Mouse (Mus musculus) megakaryocyte-erythroid progenitor cell, adult 5-6 weeks (primary cell): ENCODE measurements at regions not wholly inside any gene's neighbourhood (a gene's known extent, or its start where the extent isn't known, plus 50 kb on each side); places are given as distances from the start of the nearest gene placed in this dataset.

ENCODE experiments used
- ATAC-seq: replicated peaks from 2 replicates; pipeline ENCODE4 v1.8.0; 2016; ENCODE audit warnings: mild to moderate bottlenecking, inconsistent platforms; ENCODE audit not compliant: severe bottlenecking, poor library complexity, low FRiP score, low TSS enrichment

- ATAC-seq: no peak
Observed at GRCm38 (mm10) chr3:41375230-41375930, 180.2 kb upstream of the Jade1 start.

- no peak for ATAC-seq
Observed at GRCm38 (mm10) chr3:41373198-41373597, 182.3 kb upstream of the Jade1 start.

- no peak for ATAC-seq
Observed at GRCm38 (mm10) chr3:41368351-41369101, 187.0 kb upstream of the Jade1 start.

- ATAC-seq: no peak
Observed at GRCm38 (mm10) chr3:41366764-41367163, 188.8 kb upstream of the Jade1 start.

- ATAC-seq: no peak
Observed at GRCm38 (mm10) chr3:41366264-41366663, 189.3 kb upstream of the Jade1 start.

GRCm38 (mm10) chr3:41365145-41365830, 190.2 kb upstream of the Jade1 start:
- ATAC-seq: peak; percentile 83

GRCm38 (mm10) chr3:41363947-41364346, 191.6 kb upstream of the Jade1 start:
- ATAC-seq: no peak

GRCm38 (mm10) chr3:41360231-41360630, 195.3 kb upstream of the Jade1 start:
- no peak for ATAC-seq

GRCm38 (mm10) chr3:41359458-41359857, 196.1 kb upstream of the Jade1 start:
- no peak for ATAC-seq

GRCm38 (mm10) chr3:41353021-41353420, 202.5 kb upstream of the Jade1 start:
- no peak for ATAC-seq

GRCm38 (mm10) chr3:41351786-41352185, 203.7 kb upstream of the Jade1 start:
- ATAC-seq: no peak

- ATAC-seq: no peak
Observed at GRCm38 (mm10) chr3:41351091-41351685, 204.3 kb upstream of the Jade1 start.

GRCm38 (mm10) chr3:41350331-41350730, 205.2 kb upstream of the Jade1 start:
- no peak for ATAC-seq

GRCm38 (mm10) chr3:41348795-41349194, 206.7 kb upstream of the Jade1 start:
- 0 out of 2 replicates have a peak, but pooled peaks have one; percentile 71 for ATAC-seq

GRCm38 (mm10) chr3:41346863-41347262, 208.7 kb upstream of the Jade1 start:
- no peak for ATAC-seq

- ATAC-seq: no peak
Observed at GRCm38 (mm10) chr3:41343431-41343830, 212.1 kb upstream of the Jade1 start.

- ATAC-seq: no peak
Observed at GRCm38 (mm10) chr3:41332481-41332880, 223.1 kb upstream of the Jade1 start.

- no peak for ATAC-seq
Observed at GRCm38 (mm10) chr3:41330356-41330755, 225.2 kb upstream of the Jade1 start.

- ATAC-seq: no peak
Observed at GRCm38 (mm10) chr3:41328828-41329227, 226.7 kb upstream of the Jade1 start.
